Mouse (Mus musculus) thymus, adult 2 months (tissue): Measurements from ENCODE around the gene Dennd1c.

Source experiments
- CTCF ChIP-seq: fragments of 200-500 bp; IDR thresholded peaks from 2 replicates; pipeline ENCODE4 v1.5.1; 2012; ENCODE audit warnings: mild to moderate bottlenecking, control low read depth, low read length, moderate library complexity, borderline replicate concordance; ENCODE audit not compliant: control insufficient read depth, poor library complexity, insufficient read depth; ENCODE audit errors: extremely low read depth
- POLR2A ChIP-seq: fragments of 200-500 bp; IDR thresholded peaks from 2 replicates; pipeline ENCODE4 v1.6.1; 2012; ENCODE audit warnings: mild to moderate bottlenecking, low read length, control low read depth, moderate library complexity; ENCODE audit not compliant: control insufficient read depth, poor library complexity, insufficient read depth; ENCODE audit errors: extremely low read depth

- TF ChIP-seq POLR2A, result no peak
- TF ChIP-seq CTCF, result no peak
Measured at GRCm38 (mm10) chr17:57019693-57020092, 58.6 kb downstream of the Dennd1c start.
